Mouse (Mus musculus): ENCODE measurements around the gene Pde6c. TPM values are rescaled to one million over a fixed set of nuclear protein-coding genes. Genes with fewer than 3 reads are reported as not detected.

The Pde6c gene
- total and polyA plus RNA-seq, 3 experiments = not detected

DNA sequence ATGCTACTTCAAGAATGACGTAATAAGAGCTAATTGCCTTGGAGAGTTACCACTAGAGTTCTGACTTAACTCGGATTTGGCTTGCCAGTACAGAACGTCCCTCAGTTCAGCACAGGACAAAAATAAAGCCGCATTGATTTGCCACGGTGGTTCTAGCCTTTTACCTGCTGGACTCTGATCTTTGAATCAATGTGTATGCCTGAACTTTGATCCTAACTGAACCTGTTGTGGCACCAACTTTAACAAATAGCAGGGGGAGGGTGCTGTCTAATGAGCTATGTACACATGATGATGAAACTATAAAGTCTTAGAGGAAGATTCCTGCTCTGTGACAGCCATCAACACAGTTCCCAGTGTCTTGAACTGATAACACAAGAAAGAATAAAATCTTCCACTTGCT, 58.9 kb downstream of the Pde6c start:
- Histone ChIP-seq H3K4me2 (ENCODE audit: insufficient read depth, low read depth, poor library complexity, severe bottlenecking) (no peak overlapping the region), H3K9me3 (replicated peaks; ENCODE audit: low read length) (peaks cover 4% of the 10 kb centered on the region), H3K79me2 (replicated peaks; ENCODE audit: control insufficient read depth, extremely low read depth, insufficient read depth, poor library complexity, severe bottlenecking) (no peaks in the 10 kb centered on the region), H3K4me3 (replicated peaks in 1 of 3; ENCODE audit: low read depth in 2 of 3, low read length in 2 of 3, poor library complexity in 1 of 3) (no peak overlapping the region), H3K27ac (ENCODE audit: insufficient read depth, low read depth) (no peak overlapping the region), H3K9ac (ENCODE audit: insufficient read depth, low read depth) (no peak overlapping the region), H3K27me3 (replicated peaks) (no peaks in the 10 kb centered on the region), H3K36me3 (replicated peaks in 1 of 2; ENCODE audit: control insufficient read depth in 1 of 2, insufficient read depth in 1 of 2, low read length in 1 of 2) (peaks cover 20 to 65% of the 10 kb centered on the region in 2 experiments), H3K4me1 (ENCODE audit: control insufficient read depth in 1 of 2, insufficient read depth in 2 of 2) (no peaks in the 10 kb centered on the region; a peak in 1 of 4 replicates)
- DNase-seq (ENCODE audit: extremely low read depth) = no peak
- TF ChIP-seq CTCF (conservative IDR thresholded peaks at IDR 0.05 in 1 of 2, IDR thresholded peaks at IDR 0.05 in 1 of 2; ENCODE audit: low read depth in 2 of 2, low read length in 2 of 2) = no peak
- no peak for TF ChIP-seq TBP (conservative IDR thresholded peaks at IDR 0.05; ENCODE audit: low read depth, low read length)
- no peak for TF ChIP-seq USF1 (IDR thresholded peaks at IDR 0.05; ENCODE audit: low read depth, low read length)
- TF ChIP-seq NELFE (IDR thresholded peaks at IDR 0.05; ENCODE audit: low read depth, low read length) = no peak
- no peak for TF ChIP-seq MEF2A (IDR thresholded peaks at IDR 0.05; ENCODE audit: borderline replicate concordance, low read depth, low read length)
- no peak for TF ChIP-seq GABPA (IDR thresholded peaks at IDR 0.05; ENCODE audit: insufficient replicate concordance, low read depth, low read length)
- no peak for TF ChIP-seq MAZ (IDR thresholded peaks at IDR 0.05; ENCODE audit: low read depth, low read length)
- no peak for TF ChIP-seq SMC3 (IDR thresholded peaks at IDR 0.05; ENCODE audit: low read depth, low read length)
- TF ChIP-seq POLR2AphosphoS2 (IDR thresholded peaks at IDR 0.05; ENCODE audit: low read depth, low read length) = no peak
- dilution Hi-C loops (cut with MboI; ENCODE audit: extremely low pct_ligation_motif_present, extremely low pct_unique_long_range_greater_than_20kb, low sequenced_read_pairs) = no loop called here
- in situ Hi-C loops (cut with MboI; ENCODE audit: low pct_ligation_motif_present, low pct_unique_long_range_greater_than_20kb, low sequenced_read_pairs) = loop anchor here (25.0 kb wide), 1 partner anchor 229 kb away; no protein-coding TSS in a partner anchor

DNA sequence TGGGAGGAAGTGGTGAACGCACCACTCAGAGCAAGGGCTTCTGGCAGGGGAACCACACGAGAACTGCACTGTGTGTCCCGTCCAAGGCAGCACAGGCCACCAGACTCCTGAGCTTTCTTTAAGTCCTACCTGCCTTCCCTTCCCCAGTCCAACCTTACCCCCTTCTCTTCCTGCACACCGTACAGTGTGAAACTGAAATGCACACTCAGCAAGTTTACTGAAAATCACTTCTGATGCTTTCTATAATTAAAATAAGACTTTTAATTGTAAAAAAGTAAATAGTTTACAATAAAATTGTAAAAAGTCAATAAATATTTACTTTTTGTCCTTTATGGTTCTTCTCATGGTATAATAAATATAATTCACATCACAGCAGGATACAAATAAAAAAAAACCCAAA, 62.7 kb downstream of the Pde6c start:
- Histone ChIP-seq H3K36me3 (replicated peaks in 1 of 2; ENCODE audit: control insufficient read depth in 1 of 2, insufficient read depth in 1 of 2, low read length in 1 of 2) (peaks cover 23 to 61% of the 10 kb centered on the region in 2 experiments), H3K27me3 (replicated peaks) (no peaks in the 10 kb centered on the region), H3K4me1 (ENCODE audit: control insufficient read depth in 1 of 2, insufficient read depth in 2 of 2) (no peaks in the 10 kb centered on the region), H3K27ac (ENCODE audit: insufficient read depth, low read depth) (no peak overlapping the region), H3K4me2 (ENCODE audit: insufficient read depth, low read depth, poor library complexity, severe bottlenecking) (no peak overlapping the region), H3K79me2 (replicated peaks; ENCODE audit: control insufficient read depth, extremely low read depth, insufficient read depth, poor library complexity, severe bottlenecking) (no peaks in the 10 kb centered on the region), H3K9me3 (replicated peaks; ENCODE audit: low read length) (peaks cover 4% of the 10 kb centered on the region), H3K4me3 (replicated peaks in 1 of 3; ENCODE audit: low read depth in 2 of 3, low read length in 2 of 3, poor library complexity in 1 of 3) (no peak overlapping the region), H3K9ac (ENCODE audit: insufficient read depth, low read depth) (no peak overlapping the region)
- dilution Hi-C loops (cut with MboI; ENCODE audit: extremely low pct_ligation_motif_present, extremely low pct_unique_long_range_greater_than_20kb, low sequenced_read_pairs) = no loop called here
- TF ChIP-seq RCOR1 (conservative IDR thresholded peaks at IDR 0.05; ENCODE audit: low read depth, low read length) (no peak), MAFK (IDR thresholded peaks at IDR 0.05; ENCODE audit: insufficient replicate concordance, low read length) (peak; percentile 76; the same call in 1 of the 2 replicates), EP300 (IDR thresholded peaks at IDR 0.05; ENCODE audit: low read length) (no peak), UBTF (IDR thresholded peaks at IDR 0.05; ENCODE audit: low read depth, low read length) (no peak)
- DNase-seq (ENCODE audit: extremely low read depth) = no peak
- in situ Hi-C loops (cut with MboI; ENCODE audit: low pct_ligation_motif_present, low pct_unique_long_range_greater_than_20kb, low sequenced_read_pairs) = loop anchor here (25.0 kb wide), 1 partner anchor 233 kb away; no protein-coding TSS in a partner anchor

DNA sequence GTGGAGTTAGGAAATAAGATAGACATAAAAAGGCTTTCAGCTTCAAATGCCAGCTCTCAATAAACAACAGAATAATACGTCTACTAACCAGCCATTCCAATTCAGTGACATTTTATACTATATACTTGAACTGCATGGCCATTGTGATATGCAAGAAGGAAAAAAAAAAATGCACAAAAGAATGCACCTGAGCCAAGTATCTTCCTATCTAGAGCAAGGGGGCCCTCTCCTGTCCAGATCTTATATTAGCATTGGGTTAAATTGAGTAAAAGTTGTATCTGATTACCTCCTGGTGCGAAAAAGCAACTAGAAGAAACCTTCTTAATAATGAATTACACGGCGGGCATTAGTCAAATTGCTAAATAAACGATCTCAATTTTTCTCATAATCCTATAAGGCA, 66.2 kb downstream of the Pde6c start:
- peaks cover 22 to 62% of the 10 kb centered on the region in 2 experiments for H3K36me3 ChIP-seq (replicated peaks in 1 of 2; ENCODE audit: control insufficient read depth in 1 of 2, insufficient read depth in 1 of 2, low read length in 1 of 2)
- no peak overlapping the region for H3K4me3 ChIP-seq (replicated peaks in 1 of 3; ENCODE audit: low read depth in 2 of 3, low read length in 2 of 3, poor library complexity in 1 of 3)
- no peaks in the 10 kb centered on the region for H3K27me3 ChIP-seq (replicated peaks)
- no peak overlapping the region for H3K4me2 ChIP-seq (ENCODE audit: insufficient read depth, low read depth, poor library complexity, severe bottlenecking)
- no peaks in the 10 kb centered on the region for H3K4me1 ChIP-seq (ENCODE audit: control insufficient read depth in 1 of 2, insufficient read depth in 2 of 2)
- no peaks in the 10 kb centered on the region for H3K79me2 ChIP-seq (replicated peaks; ENCODE audit: control insufficient read depth, extremely low read depth, insufficient read depth, poor library complexity, severe bottlenecking)
- no peak overlapping the region for H3K9ac ChIP-seq (ENCODE audit: insufficient read depth, low read depth)
- dilution Hi-C loops (cut with MboI; ENCODE audit: extremely low pct_ligation_motif_present, extremely low pct_unique_long_range_greater_than_20kb, low sequenced_read_pairs) (no loop called here), in situ Hi-C loops (cut with MboI; ENCODE audit: low pct_ligation_motif_present, low pct_unique_long_range_greater_than_20kb, low sequenced_read_pairs) (loop anchor here (25.0 kb wide), 1 partner anchor 236 kb away; no protein-coding TSS in a partner anchor)
- H3K9me3 ChIP-seq (replicated peaks; ENCODE audit: low read length) = peaks cover 4% of the 10 kb centered on the region
- TF ChIP-seq HCFC1 (IDR thresholded peaks at IDR 0.05; ENCODE audit: low read depth, low read length) (no peak), RAD21 (IDR thresholded peaks at IDR 0.05; ENCODE audit: low read depth, low read length) (peak; percentile 63), BHLHE40 (IDR thresholded peaks at IDR 0.05; ENCODE audit: low read depth, low read length) (no peak), CTCF (conservative IDR thresholded peaks at IDR 0.05 in 1 of 2, IDR thresholded peaks at IDR 0.05 in 1 of 2; ENCODE audit: low read depth in 2 of 2, low read length in 2 of 2) (peak in 1 of 2 experiments; percentile 57; a peak in 2 of 4 replicates), ETS1 (conservative IDR thresholded peaks at IDR 0.05; ENCODE audit: low read depth, low read length) (no peak), ZNF384 (IDR thresholded peaks at IDR 0.05; ENCODE audit: low read depth, low read length) (peak; percentile 80), SMC3 (IDR thresholded peaks at IDR 0.05; ENCODE audit: low read depth, low read length) (peak; percentile 45)
- DNase-seq (ENCODE audit: extremely low read depth) = peak; percentile 22
- H3K27ac ChIP-seq (ENCODE audit: insufficient read depth, low read depth) = no peak overlapping the region
